Mouse (Mus musculus) gastrocnemius, postnatal 25 days (tissue): ENCODE measurements at regions not wholly inside any gene's neighbourhood (a gene's known extent, or its start where the extent isn't known, plus 50 kb on each side); places are given as distances from the start of the nearest gene placed in this dataset.
"Not testable (repeated sequence)": the region's sequence is repeated elsewhere in the genome, so short reads cannot be mapped to it uniquely, and the experiment has no call there.

ENCODE experiments used
- DNase-seq: peaks from one replicate; pipeline ENCODE4 v3.0.0; 2022

DNA sequence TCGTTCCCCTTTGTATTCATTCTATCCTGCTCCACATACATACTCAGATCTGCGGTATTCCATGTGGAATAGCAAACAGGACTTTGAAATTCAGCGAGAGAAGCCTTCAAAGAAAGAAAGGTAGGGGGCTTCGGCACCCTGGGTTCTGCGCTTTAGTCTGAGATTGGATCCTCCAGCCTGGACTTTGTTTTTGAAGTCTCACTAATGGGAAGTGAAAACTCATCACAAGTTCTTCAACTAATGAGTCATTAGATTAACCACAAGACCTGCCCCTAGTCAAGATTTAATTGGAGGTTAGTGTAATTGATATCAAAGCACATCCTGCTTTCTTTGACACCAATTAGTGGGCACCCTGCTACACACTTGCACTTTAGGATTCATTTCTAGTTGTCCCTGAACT, 492.5 kb upstream of the Zfp960 start:
- DNase-seq = no peak

DNA sequence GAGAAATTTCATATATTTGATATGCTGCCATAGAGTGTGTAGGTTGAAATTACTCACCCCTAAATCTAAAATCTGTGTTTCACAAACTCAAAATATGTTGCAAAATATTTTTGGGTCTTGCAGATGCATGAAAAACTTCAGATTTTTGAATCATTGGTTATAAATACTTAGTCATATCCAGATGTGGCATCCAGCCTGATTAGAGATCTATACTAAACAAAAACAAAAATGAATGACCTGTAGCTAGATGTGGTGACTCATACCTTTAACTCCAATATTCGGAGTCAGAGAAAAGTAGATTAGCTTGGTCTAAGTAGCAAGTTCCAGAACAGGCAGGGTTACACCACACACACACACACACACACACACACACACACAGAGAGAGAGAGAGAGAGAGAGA, 475.1 kb upstream of the Zfp960 start:
- no peak for DNase-seq

DNA sequence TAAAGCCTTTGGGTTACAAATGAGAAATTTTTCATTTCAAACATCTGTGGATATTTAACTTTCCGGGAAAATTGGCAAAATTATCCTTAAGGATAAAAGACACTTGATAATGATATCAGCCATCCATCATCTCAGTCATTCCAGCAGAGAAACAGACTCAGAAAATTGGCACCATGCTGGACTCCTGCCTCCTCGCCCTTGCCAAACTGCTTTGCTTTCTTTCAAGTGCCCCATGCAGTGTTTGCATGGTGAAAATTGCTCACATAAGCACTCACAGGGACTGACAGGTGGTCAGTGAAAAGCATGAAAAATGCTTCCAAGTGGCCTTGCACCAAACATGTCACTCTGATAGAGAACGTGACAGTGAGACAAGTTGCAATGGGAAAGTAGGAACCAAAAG, 464.2 kb upstream of the Zfp960 start:
- DNase-seq = no peak

DNA sequence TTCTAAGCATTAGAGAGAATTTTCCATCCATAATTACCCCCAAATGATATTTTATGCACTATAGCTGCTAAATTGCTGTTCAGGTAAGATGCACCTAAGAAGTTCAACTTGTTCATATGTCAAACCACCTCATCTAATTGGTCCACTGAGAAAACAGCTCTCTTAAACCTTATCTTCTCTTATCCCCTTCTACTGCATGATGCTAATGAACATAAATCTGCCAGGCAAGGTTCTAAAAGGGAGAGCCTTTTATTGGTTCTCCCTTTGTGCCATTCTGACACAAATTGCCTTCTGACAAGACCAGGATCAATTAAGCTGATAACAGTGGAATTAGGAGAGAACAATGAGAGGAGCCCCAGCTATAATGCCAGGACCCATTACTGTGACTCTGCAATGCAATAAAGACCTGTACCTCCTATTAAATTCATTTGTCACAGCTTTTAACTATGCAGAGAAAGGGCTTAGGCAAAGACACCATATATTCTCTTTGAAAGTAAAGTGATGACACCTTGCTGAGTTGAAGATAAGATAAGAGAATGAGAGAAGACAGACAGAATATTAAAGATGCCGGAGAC, 451.4 kb upstream of the Zfp960 start:
- no peak for DNase-seq

DNA sequence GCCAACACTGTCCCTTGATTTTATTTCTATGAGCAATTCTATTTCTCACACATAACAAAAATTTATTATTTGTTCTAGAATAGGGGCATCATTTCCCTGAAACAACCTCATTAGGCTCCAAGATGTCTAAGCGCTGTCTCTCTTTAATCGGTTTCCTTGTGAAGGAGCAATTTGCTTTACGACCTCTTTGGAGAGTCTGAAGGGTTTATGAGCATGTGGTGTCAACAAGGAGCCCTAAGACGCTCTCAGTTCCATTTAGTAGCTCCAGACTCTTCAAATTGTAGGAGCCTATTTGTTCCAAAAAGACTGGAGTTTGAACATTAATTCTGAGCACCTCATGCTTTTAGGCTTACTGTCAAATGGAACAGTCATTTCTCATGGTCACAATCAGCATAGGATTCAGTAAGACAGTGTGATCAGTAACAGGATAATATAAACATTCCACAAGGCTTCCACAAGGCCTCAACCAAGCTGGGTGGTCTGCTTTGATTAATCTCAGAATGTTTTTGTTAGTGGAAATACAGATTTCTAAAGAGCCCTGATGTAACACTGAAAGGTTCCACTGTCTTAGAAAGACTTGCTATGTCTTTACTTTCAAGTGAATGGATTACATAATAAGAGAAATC, 441.9 kb upstream of the Zfp960 start:
- no peak for DNase-seq

DNA sequence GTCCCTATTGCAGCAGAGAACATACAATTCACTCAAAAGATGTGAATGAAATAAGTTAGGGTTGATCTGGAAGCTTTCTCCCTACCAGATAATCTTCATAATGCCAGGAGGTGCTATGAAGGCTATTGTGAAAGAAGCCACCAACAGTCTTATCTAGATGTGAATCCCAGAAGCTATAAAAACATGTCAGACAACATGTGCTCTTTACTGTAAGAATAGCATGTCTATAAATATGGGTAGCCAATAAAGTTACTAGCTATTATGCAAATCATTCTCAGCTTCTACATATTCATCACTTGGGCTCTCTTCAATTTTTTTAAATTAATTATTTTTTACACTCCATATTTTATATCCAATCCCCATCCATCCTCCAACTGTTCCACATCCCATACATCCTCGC, 434.1 kb upstream of the Zfp960 start:
- no peak for DNase-seq

DNA sequence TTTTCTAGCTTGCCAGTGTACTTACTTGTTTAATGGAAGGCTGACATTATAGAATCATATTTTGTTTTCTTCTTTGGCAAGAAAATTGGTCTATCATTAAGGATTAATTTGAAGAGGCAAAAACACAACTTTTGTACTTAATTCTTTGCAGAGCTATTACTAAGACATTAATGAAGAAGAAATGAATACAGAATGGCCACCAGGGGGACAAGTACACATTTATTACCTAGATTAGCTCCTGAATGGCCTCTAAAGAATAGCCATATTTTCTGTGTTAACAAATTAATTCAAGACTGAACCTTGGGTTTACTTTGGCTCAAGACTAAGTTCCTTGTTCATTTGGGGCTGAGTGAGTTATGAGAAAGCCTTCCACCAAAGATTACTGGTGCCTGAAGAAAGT, 430.5 kb upstream of the Zfp960 start:
- DNase-seq = no peak

DNA sequence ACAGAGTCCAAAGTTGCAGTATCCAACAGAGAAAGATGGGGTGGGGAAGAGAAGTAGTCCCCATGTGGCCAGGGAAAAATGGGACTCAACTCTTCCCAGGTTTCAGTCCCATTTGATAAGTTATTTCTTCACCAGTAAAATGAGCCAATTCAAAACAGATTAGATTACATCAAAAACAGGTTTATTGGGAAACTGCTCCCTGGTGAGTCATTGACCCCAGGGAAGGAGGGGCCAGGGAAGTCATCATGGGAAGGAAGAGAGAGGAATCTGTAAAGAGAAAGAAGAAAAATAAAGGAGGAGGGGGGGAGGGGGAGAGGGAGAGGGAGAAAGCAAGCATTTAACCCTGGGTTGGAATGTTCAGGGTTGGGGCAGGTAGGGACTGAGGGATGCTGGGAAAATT, 426.4 kb upstream of the Zfp960 start:
- no peak for DNase-seq

DNA sequence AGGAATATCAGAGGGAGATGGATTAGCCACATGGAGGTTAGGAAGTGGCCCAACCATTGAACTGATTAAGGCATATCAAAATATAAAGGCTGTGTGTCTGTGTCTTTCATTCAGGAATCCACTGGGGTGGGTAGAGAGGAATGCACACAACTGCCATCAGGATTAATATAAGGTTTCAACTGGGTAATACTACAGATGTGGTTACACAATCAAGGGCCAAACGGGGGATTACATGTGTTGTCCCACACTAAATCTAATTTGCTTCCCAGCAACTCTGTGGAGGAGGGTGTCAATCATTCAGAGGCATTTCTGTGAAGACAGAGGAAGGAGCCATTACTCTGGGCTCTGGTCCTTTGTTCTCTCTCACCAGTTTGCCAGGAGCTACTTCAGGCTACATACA, 416.0 kb upstream of the Zfp960 start:
- DNase-seq = no peak

DNA sequence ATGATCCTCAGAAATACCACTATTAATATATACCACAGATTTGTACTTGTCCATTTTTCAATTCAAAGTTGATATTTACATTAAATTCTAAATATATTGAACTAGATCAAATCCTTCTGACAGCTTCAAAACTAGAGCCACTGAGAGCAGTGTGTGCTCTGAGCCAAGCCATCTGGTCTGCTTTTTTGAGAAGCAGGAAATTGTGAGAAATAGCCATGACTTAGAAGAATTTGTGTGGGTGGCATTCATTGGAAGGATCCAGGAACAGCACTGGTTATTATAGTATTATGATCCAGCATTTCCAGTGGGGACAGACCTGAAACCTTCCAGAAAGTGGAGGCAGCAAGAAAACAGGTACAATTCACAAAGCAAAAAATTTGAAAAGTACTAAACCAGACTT, 398.7 kb upstream of the Zfp960 start:
- DNase-seq = no peak

DNA sequence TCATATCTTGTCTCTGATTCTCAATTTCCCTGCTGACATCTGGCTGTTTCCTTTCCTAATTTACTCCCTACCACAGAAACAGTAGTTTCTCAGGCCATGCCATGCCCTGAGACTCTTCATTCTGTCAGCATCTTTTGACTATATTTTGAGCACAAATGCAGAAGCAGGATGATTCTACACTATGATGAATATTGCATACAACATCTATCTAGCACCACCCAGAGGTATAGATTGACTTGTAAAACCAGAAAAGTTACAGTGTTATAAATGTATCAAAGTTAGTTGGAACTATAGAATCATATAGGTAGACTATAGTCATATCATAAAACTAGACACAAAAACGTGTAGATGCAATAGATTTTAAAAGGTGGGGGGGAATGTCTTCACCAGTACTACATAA, 396.3 kb upstream of the Zfp960 start:
- DNase-seq = no peak

DNA sequence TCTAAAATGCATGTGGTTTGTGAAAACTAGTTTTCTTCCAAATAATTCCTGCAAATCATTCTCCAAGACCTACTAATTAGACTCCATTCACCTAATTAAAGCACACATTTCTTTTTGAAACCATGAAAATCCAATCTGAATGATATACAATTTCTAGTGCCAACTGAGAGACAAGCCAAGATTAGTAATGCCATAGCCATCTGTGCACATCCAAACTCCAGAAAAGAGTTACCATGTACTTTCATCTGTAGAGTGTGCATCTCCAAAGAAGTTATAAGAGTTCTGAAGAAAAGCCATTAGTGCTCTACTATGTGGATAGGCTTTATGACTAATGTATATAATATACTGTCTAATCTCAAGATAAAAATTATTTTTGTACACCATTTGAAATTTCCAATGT, 359.7 kb upstream of the Zfp960 start:
- no peak for DNase-seq

DNA sequence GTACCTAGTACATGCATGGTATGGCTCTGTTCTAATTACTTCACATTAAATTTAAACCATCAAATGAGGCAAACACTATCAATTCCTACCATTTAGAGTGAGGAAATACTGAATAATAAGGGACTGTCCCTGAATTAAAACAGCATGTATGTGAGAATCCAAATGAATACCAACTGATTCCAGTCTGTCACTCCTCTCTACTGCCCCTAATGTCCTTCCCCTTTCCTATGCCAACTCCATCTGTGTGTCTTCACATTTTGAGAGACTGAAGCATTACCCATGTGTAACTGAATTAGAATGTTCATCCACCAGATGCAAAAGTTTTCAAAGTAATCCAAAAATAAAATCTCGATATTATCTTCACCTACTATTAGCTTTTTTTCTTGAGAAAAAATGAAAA, 358.0 kb upstream of the Zfp960 start:
- DNase-seq = no peak

DNA sequence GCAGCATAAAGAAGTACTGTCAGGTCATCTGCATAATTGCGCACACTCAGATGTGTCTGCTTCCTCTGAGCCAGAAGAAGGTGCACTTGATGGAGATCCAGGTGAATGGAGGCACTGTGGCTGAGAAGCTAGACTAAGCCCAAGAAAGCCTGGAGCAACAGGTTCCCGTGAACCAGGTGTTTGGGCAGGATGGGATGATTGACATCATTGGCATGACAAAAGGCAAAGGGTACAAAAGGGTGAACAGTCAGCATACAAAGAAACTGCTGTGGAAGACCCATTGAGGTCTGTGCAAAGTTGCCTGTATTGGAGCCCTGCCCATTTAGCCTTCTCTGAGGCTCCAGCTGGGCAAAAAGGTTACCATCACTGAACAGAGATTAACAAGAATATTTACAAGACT, 337.0 kb upstream of the Zfp960 start:
- no peak for DNase-seq

DNA sequence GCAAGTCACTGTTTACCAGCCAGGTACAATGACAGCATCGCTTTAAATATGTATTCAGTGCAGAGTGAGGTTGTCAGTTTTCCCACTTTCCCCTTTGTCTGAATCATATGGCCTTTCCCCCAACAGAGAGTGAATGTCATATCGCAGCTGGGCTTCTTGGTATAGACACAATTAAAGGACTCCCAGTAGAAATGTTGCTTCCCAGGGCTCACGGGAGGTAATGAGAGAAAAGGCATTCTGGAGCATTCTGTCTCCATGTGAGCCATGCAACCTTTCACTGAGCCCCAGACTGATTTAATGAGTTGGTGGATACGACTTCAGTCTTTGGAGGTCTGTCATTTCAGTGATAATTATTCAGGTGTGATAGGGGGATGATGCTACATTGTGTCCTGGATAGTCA, 310.8 kb upstream of the Zfp960 start:
- DNase-seq = no peak

DNA sequence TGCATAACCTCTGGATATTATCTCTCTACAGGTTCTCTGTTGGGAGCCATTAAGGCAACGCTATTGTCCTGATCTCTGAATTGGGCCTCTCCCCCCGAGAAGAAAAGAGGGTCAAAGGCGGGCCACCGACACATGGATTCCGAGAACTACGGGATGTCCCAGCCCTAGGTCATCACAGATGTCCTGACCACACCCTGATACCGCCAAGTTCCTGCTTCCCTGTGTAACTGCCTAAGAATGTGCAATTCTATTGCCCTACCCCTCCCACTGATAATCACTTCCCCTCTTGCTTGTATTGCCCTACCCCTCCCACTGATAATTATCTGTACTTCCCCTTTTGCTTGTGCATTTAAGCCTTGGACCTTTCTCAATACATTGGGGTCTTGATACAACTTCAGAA, 293.3 kb upstream of the Zfp960 start:
- not testable (repeated sequence) for DNase-seq

DNA sequence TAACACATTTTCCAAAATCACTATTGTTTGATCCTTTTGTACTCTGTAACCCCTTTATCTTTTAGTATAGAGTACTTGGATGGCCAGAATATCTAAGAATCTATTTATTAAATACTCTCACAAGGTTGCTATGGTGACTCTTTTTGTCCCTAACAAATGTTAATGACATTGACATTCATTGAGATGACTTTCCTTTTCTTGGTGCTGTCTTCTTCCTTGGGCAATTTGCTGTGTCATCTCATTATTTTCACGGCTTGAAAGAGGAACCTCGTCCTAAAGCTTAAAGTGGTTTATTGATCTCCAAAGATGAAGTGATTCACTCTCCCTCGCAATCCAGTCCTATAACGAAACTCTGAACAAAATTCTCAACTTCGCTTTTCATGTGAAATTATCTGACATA, 265.6 kb upstream of the Zfp960 start:
- no peak for DNase-seq

DNA sequence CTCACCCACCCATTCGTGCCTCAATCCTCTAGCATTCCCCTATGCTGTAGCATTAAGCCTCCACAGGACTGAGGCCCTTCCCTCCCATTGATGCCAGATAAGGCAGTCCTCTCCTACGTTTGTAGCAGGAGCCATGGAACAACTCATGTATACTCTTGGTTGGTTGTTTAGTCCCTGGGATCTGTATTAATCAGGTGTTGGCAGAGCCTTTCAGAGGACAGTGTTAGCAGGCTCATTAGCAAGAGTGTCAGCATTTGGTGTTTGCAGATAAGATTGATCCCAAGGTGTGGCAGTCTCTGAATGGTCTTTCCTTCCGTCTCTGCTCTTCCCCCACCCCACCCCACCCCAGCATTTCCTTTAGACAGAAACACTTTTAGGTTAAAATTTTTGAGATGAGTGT, 258.9 kb upstream of the Zfp960 start:
- no peak for DNase-seq

DNA sequence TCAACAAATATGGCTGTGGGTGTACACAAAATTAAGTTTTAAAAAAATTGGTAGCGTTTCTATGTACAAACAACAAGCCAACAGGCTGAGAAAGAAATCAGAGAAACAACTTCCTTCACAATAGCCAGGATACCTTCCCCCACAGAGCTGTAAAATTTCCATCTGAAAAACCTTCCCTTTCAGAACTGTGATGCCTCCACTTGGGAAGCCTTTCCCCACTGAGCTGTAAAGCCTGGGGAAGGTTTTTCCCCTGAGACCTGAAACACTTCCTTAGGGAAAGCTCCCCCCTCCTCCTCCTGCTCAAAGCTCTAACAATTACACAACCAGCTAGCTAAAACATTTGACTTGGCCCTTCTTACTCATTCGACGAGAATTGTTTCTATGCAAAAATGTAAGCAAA, 245.5 kb upstream of the Zfp960 start:
- no peak for DNase-seq

DNA sequence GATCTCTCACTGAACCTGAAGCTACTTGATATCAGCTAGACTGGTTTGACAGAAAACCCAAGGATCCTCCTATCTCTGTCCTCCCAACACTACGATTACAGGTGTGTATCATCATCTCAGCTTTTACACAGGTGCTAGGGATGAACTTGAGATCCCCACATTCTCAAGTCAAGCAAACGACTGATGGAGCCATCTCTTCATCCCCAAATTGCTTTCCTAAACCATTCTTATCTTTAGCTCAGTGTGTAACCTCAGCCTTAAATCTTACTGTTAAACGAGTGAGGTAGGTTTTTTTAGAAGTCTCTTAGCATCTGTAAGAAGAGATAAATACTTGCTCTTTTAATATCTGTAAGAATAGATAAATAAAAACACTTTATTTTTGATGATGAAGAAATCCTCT, 242.2 kb upstream of the Zfp960 start:
- no peak for DNase-seq

DNA sequence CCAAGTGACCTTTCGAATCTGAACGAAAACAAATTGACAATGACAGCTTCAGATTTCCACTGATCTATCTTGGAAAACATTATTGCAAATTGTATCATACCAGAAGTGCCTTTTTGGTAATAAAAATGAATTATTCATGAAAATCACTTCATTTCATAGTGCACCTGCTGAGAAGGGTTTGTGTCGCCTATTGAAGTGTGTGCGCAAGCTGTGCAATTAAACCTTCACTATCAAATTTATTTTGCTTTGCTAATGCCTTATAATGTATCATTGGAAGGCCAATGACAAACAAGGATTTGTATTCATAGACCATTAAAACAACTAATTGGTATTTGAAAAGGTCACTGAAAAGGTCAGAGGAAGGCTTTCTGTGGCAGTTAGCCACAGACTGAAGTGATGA, 224.8 kb upstream of the Zfp960 start:
- no peak for DNase-seq

DNA sequence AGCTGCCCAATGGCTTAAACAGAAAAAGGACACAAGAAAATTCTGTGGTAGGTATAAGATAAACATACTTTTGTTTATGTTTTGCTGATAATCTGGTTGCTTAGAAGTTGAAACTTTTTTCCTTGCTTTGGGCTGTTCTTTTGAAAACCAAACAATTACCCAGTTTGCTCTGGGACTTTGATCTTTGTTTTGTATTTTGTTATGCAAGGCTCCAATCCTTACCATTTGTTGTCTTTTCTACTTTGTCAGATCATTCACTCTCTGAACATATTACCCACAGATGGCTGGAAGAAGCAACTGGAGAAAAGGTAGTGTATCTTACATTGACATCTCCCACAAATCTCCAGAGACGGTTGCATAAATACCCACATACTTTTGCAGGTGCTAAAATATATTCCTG, 203.1 kb upstream of the Zfp960 start:
- no peak for DNase-seq

DNA sequence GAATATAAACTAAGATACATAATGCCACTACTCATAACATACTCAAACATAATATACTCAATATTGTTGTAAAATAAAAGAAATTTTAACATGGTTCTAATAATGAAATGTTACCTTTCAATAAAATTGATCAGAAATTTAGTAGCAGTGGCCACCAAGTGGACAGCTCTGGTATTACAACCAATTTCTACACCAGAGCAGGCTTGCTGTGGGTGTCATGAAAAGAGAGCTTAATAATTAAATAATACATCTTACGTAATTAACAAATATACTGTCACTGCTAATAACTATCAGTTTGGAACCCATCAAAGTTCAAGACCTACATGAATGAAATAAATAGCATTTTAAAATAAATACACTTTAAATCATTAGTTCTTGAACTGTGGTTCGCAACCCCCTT, 163.1 kb upstream of the Zfp960 start:
- DNase-seq = no peak

DNA sequence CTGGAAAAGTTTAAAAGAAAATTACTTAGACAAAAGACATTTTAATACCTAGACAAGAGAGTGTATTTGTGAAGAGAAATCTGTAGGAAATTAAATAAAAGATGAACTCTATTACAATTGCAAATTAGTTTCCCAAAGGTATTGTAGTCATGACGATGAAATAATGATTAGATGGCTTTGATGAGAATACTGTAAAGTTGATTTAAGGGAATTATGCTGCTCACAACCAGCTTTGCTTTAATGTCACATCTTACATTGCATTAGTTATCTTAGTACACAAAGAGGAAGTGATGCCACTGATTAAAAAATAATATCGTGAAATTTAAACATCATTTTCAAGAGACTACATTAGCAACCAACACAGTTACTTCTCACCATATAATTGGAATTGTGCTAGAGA, 145.7 kb upstream of the Zfp960 start:
- no peak for DNase-seq

DNA sequence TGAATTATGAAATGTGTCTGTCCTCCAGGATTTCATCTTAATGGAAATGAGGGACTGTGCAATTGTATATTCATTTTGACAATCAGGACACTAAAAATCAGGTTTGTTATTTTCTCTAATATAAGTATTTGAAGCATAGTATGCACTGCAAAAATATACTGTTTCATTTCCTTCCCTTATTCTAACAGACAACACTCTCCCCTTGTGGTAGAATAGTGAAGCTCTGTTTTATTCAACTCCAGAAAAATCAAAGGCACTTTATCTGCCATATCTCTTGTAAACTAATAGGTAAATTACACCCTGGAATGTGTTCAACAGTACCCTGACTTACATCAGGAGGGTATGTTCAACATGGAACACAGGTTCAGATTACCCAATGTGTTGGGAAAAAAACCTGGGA, 137.7 kb upstream of the Zfp960 start:
- no peak for DNase-seq
